Mouse (Mus musculus): ENCODE measurements around the gene Csf2rb.

- TF ChIP-seq CTCF (IDR thresholded peaks at IDR 0.05; ENCODE audit: low read depth, low read length) = no peak
- no peak for TF ChIP-seq POLR2AphosphoS5 (IDR thresholded peaks at IDR 0.05; ENCODE audit: insufficient replicate concordance, low read depth, low read length)
These were observed 18.1 kb downstream of the Csf2rb start for GRCm38 (mm10) chr15:78343683-78344082.

Data from G1E (cell line).